Mouse (Mus musculus): ENCODE data around the gene Med4.

GRCm38 (mm10) chr14:73484366-73485110 lies 25.3 kb upstream of the Med4 start:
- TF ChIP-seq POLR2A (IDR thresholded peaks at IDR 0.05; ENCODE audit: borderline replicate concordance, low read depth, low read length) (no peak), CTCF (IDR thresholded peaks at IDR 0.05; ENCODE audit: low read depth, low read length) (no peak)
